Mouse (Mus musculus): Measurements from ENCODE around the gene Nfe2. TPM values are rescaled to one million over a fixed set of nuclear protein-coding genes. Genes with fewer than 3 reads are reported as not detected.

Gene Nfe2
- polyA plus RNA-seq, 1 experiment, result 0.39 TPM

DNA sequence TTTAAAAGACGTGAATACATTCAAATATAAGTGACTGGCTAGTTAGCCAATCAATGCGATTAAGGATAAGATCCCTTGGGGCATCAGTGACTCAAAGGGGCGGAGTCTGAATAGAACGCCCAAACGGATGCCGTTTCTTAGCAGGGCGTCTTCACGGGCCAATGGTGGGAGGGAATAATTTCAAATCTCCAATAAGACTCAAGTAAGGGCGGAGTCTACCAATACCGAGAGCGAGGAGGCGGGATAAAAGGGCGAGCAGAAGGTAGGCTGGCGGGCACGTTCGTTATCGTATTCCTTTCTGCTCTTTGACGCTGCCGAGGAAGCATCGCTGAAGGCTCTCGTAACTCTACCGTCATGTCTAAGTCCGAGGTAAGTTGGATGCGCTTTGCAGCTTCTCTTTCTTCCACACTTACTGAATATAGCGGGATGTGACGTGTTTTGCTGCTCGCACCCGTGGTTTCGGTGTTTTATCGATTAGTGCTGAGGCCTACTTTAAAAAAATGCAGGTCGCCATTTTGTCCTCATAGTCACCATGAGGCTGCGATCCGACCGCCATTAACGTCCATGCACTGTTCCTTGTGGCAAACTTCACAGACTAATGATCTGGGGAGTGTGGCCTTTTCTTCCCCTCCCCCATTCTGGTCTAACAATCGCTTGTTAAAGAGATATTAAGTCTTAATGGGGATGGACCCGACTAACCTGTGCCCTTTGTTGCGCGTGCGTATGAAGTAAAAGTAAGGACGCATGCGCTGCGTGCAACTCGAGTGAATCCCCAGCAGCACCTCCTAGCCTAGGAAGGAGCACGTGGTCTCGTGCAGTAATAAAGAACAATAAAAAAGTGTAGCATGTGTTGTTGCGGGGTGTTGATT lies 17.8 kb downstream of the Nfe2 start, which contains the start of gene Hnrnpa1:
Gene Hnrnpa1, plus strand, starts transcription at position 273 of the 869 bp plus-strand sequence.
- under 1% methylated on average over 47 of the region's 47 CpGs for WGBS
- TF ChIP-seq POLR2A (IDR thresholded peaks at IDR 0.05; ENCODE audit: low read depth, low read length) (0 out of 2 replicates have a peak, but pooled peaks have one; percentile 51), CTCF (IDR thresholded peaks at IDR 0.05; ENCODE audit: extremely low read depth, insufficient read length, insufficient replicate concordance, low read depth, low read length) (no peak)

GRCm38 (mm10) chr15:103239685-103240159 lies 18.5 kb downstream of the Nfe2 start, which contains the start of gene Cbx5:
Gene Cbx5 (minus strand): TSS chr15:103239816.
- Histone ChIP-seq H3K27me3 (ENCODE audit: control insufficient read depth, insufficient read depth, low read length) (no peaks in the 10 kb centered on the region), H3K27ac (ENCODE audit: insufficient read depth, low read depth, low read length) (peak within 1 kb of the TSS; percentile 88), H3K36me3 (ENCODE audit: control insufficient read depth, insufficient read depth, low read length) (peaks cover 25% of the 10 kb centered on the region), H3K4me3 (ENCODE audit: low read depth, low read length) (peak within 1 kb of the TSS; percentile 80), H3K4me1 (ENCODE audit: control insufficient read depth, insufficient read depth, insufficient read length, low read length) (peaks cover 4% of the 10 kb centered on the region)
- under 1% methylated on average over 39 of the region's 39 CpGs for WGBS
- TF ChIP-seq POLR2A (IDR thresholded peaks at IDR 0.05; ENCODE audit: low read depth, low read length) (0 out of 2 replicates have a peak, but pooled peaks have one; percentile 17), CTCF (IDR thresholded peaks at IDR 0.05; ENCODE audit: extremely low read depth, insufficient read length, insufficient replicate concordance, low read depth, low read length) (no peak)

More for the DNA sequence above, 17.8 kb downstream of the Nfe2 start, which contains the start of gene Hnrnpa1:
- H3K27ac ChIP-seq (ENCODE audit: insufficient read depth, low read depth, low read length), result peak within 1 kb of the TSS; percentile 88
- H3K27me3 ChIP-seq (ENCODE audit: control insufficient read depth, insufficient read depth, low read length), result no peaks in the 10 kb centered on the region
- H3K4me3 ChIP-seq (ENCODE audit: low read depth, low read length), result peak within 1 kb of the TSS; percentile 80
- H3K36me3 ChIP-seq (ENCODE audit: control insufficient read depth, insufficient read depth, low read length), result peaks cover 30% of the 10 kb centered on the region
- peaks cover 4% of the 10 kb centered on the region for H3K4me1 ChIP-seq (ENCODE audit: control insufficient read depth, insufficient read depth, insufficient read length, low read length)

DNA sequence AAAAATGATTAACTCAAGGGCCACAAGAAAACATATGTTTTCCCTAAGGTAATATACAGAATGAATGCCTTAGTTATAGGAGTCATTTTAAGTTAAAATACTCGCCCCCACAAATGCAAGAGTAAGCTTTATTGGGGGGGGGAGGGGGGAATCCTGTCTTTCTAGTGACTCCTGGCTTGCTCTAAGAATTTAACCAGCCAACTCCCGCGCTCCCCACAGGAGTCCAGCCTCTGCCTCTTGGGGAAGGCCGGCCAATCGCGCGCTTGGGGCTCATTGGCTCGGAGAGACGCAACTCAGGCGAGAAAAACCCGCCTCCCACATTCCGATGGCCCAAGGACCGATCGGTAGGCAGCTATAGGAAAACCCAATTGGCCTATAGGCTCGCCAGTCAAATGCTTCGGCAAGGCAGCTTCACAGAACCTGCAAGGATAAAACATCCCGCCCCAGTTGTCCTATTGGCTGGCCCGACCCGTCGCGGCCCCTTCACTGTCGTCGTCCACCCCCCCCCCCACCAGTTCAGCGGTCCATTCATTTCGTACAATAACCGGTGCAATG lies 19.0 kb downstream of the Nfe2 start:
- Histone ChIP-seq H3K36me3 (ENCODE audit: control insufficient read depth, insufficient read depth, low read length) (peaks cover 25% of the 10 kb centered on the region), H3K27ac (ENCODE audit: insufficient read depth, low read depth, low read length) (peak overlapping the region; percentile 70), H3K27me3 (ENCODE audit: control insufficient read depth, insufficient read depth, low read length) (no peaks in the 10 kb centered on the region), H3K4me3 (ENCODE audit: low read depth, low read length) (peak overlapping the region; percentile 80), H3K4me1 (ENCODE audit: control insufficient read depth, insufficient read depth, insufficient read length, low read length) (peaks cover 4% of the 10 kb centered on the region)
- TF ChIP-seq CTCF (IDR thresholded peaks at IDR 0.05; ENCODE audit: extremely low read depth, insufficient read length, insufficient replicate concordance, low read depth, low read length) (no peak), POLR2A (IDR thresholded peaks at IDR 0.05; ENCODE audit: low read depth, low read length) (no peak)
- under 1% methylated on average over 26 of the region's 26 CpGs for WGBS

GRCm38 (mm10) chr15:103237295-103237694 lies 20.9 kb downstream of the Nfe2 start:
- Histone ChIP-seq H3K27ac (ENCODE audit: insufficient read depth, low read depth, low read length) (no peak overlapping the region), H3K4me3 (ENCODE audit: low read depth, low read length) (no peak overlapping the region), H3K36me3 (ENCODE audit: control insufficient read depth, insufficient read depth, low read length) (peaks cover 9% of the 10 kb centered on the region), H3K27me3 (ENCODE audit: control insufficient read depth, insufficient read depth, low read length) (no peaks in the 10 kb centered on the region), H3K4me1 (ENCODE audit: control insufficient read depth, insufficient read depth, insufficient read length, low read length) (no peaks in the 10 kb centered on the region)
- WGBS, result 81% methylated on average over 7 of the region's 7 CpGs
- TF ChIP-seq POLR2A (IDR thresholded peaks at IDR 0.05; ENCODE audit: low read depth, low read length) (no peak), CTCF (IDR thresholded peaks at IDR 0.05; ENCODE audit: extremely low read depth, insufficient read length, insufficient replicate concordance, low read depth, low read length) (no peak)

DNA sequence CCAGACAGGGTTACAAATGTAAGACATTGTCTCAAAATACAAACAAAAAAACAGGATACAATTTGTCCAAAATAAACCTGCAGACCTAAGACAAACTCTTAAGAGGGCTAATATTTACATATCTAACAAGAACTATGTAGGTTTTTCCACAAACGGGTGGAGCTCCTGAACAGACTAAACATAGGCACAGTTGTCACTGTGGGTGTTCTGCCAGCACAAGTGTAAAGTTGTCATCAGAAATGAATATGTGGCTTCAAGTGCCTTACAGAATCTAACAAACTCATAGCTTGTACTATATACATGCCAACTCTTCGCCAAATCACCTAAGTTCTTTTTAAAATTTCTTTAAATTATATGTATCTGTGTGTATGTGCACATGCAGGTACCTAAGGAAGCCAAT lies 25.1 kb downstream of the Nfe2 start:
- Histone ChIP-seq H3K4me1 (ENCODE audit: control insufficient read depth, insufficient read depth, insufficient read length, low read length) (peaks cover 2% of the 10 kb centered on the region; the same call in 1 of the 2 replicates), H3K27ac (ENCODE audit: insufficient read depth, low read depth, low read length) (no peak overlapping the region), H3K36me3 (ENCODE audit: control insufficient read depth, insufficient read depth, low read length) (0 out of 2 replicates have a peak, but pooled peaks cover 1% of the 10 kb centered on the region), H3K27me3 (ENCODE audit: control insufficient read depth, insufficient read depth, low read length) (no peaks in the 10 kb centered on the region), H3K4me3 (ENCODE audit: low read depth, low read length) (no peak overlapping the region)
- 75% methylated on average over 2 of the region's 2 CpGs for WGBS
- TF ChIP-seq POLR2A (IDR thresholded peaks at IDR 0.05; ENCODE audit: low read depth, low read length), result no peak

GRCm38 (mm10) chr15:103228904-103229303 lies 29.3 kb downstream of the Nfe2 start:
- Histone ChIP-seq H3K27ac (ENCODE audit: insufficient read depth, low read depth, low read length) (no peak overlapping the region), H3K4me1 (ENCODE audit: control insufficient read depth, insufficient read depth, insufficient read length, low read length) (peaks cover 2% of the 10 kb centered on the region; the same call in 1 of the 2 replicates), H3K27me3 (ENCODE audit: control insufficient read depth, insufficient read depth, low read length) (no peaks in the 10 kb centered on the region), H3K4me3 (ENCODE audit: low read depth, low read length) (no peak overlapping the region), H3K36me3 (ENCODE audit: control insufficient read depth, insufficient read depth, low read length) (0 out of 2 replicates have a peak, but pooled peaks cover 1% of the 10 kb centered on the region)
- WGBS, result 52% methylated on average over 2 of the region's 2 CpGs
- TF ChIP-seq CTCF (IDR thresholded peaks at IDR 0.05; ENCODE audit: extremely low read depth, insufficient read length, insufficient replicate concordance, low read depth, low read length) (no peak), POLR2A (IDR thresholded peaks at IDR 0.05; ENCODE audit: low read depth, low read length) (no peak)

DNA sequence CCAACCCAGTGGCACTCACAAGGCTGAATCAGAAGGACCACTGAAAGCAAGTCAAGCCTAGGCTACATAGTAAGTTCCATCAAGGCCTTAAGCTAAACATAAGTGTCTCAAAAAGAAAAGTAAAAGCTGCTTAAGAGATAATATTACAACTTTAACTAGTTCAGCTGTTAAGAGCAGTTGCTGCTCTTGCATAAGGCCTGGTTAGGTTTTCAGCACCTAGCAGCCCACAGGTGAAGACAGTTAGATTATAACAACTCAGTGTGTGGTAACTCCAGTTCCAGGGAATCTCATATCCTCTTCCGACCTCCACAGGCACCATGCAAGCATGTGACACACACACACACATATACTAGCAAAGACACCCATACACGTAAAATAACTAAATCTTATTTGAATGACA lies 30.6 kb downstream of the Nfe2 start:
- H3K27ac ChIP-seq (ENCODE audit: insufficient read depth, low read depth, low read length), result no peak overlapping the region
- 76% methylated on average over 2 of the region's 2 CpGs for WGBS
- no peak overlapping the region for H3K4me3 ChIP-seq (ENCODE audit: low read depth, low read length)
- H3K27me3 ChIP-seq (ENCODE audit: control insufficient read depth, insufficient read depth, low read length), result no peaks in the 10 kb centered on the region
- H3K36me3 ChIP-seq (ENCODE audit: control insufficient read depth, insufficient read depth, low read length), result 0 out of 2 replicates have a peak, but pooled peaks cover 1% of the 10 kb centered on the region
- peaks cover 2% of the 10 kb centered on the region; the same call in 1 of the 2 replicates for H3K4me1 ChIP-seq (ENCODE audit: control insufficient read depth, insufficient read depth, insufficient read length, low read length)
- no peak for TF ChIP-seq POLR2A (IDR thresholded peaks at IDR 0.05; ENCODE audit: low read depth, low read length)
- no peak for TF ChIP-seq CTCF (IDR thresholded peaks at IDR 0.05; ENCODE audit: extremely low read depth, insufficient read length, insufficient replicate concordance, low read depth, low read length)
